Mouse (Mus musculus) large intestine, adult 2 months (tissue): ENCODE measurements around the gene Palm3. TPM values are rescaled to one million over a fixed set of nuclear protein-coding genes. Genes with fewer than 3 reads are reported as not detected.
A peak's percentile ranks its signal among the peaks of the same experiment; 100 is the strongest.
"Not testable (repeated sequence)": the region's sequence is repeated elsewhere in the genome, so short reads cannot be mapped to it uniquely, and the experiment has no call there.

Experiments used
- DNase-seq: peaks from one replicate; pipeline ENCODE4 v3.0.0-alpha.2; 2012; ENCODE audit warnings: low read depth, low spot score
- whole genome bisulfite sequencing: fragments of 180-500 bp; shearing (Covaris S2); methylation state at CpG from one replicate; pipeline ENCODE4 v1.1.7; 2018; 5-methylcytosine and 5-hydroxymethylcytosine counted together
- polyA plus RNA-seq: library from polyadenylated mRNA; depleted of rRNA; stranded (reverse); fragments of >200 nt; gene quantifications from 2 replicates; pipeline ENCODE4 v1.2.3, GENCODE M21; 2012; rRNA removed

The Palm3 gene
- 0.11 TPM in 1 of 2 replicates, not detected in the other for polyA plus RNA-seq

GRCm38 (mm10) chr8:84021096-84021495 lies at the start of gene Palm3:
Palm3 (plus strand) TSS chr8:84021471.
- 20% methylated on average over 18 of the region's 18 CpGs for WGBS
- no peak for DNase-seq

- WGBS: 77% methylated on average over 6 of the region's 6 CpGs
- no peak for DNase-seq
These were observed 49.6 kb upstream of the Palm3 start for GRCm38 (mm10) chr8:83971661-83972060.

GRCm38 (mm10) chr8:83972150-83973120 lies 48.8 kb upstream of the Palm3 start, which contains the start of gene Prkaca:
Prkaca (plus strand) TSS chr8:83972993.
- WGBS: under 1% methylated on average over 79 of the region's 94 CpGs
- peak; percentile 89 for DNase-seq

GRCm38 (mm10) chr8:83973161-83974031 lies 47.9 kb upstream of the Palm3 start:
- no peak for DNase-seq
- 6% methylated on average over 37 of the region's 37 CpGs for WGBS

GRCm38 (mm10) chr8:83974521-83974920 lies 46.8 kb upstream of the Palm3 start:
- 94% methylated on average over 4 of the region's 4 CpGs for WGBS
- DNase-seq: no peak

GRCm38 (mm10) chr8:83976101-83976630 lies 45.1 kb upstream of the Palm3 start:
- 79% methylated on average over 4 of the region's 4 CpGs for WGBS
- DNase-seq: no peak

- WGBS: 79% methylated on average over 5 of the region's 5 CpGs
- no peak for DNase-seq
These were observed 44.4 kb upstream of the Palm3 start for GRCm38 (mm10) chr8:83976779-83977350.

- DNase-seq: no peak
- WGBS: 39% methylated on average over 6 of the region's 6 CpGs
These were observed 43.6 kb upstream of the Palm3 start for GRCm38 (mm10) chr8:83977646-83978045.

GRCm38 (mm10) chr8:83978200-83978599 lies 43.1 kb upstream of the Palm3 start:
- no peak for DNase-seq
- WGBS: 83% methylated on average over 9 of the region's 9 CpGs

- WGBS: 88% methylated on average over 1 of the region's 1 CpGs
- no peak for DNase-seq
These were observed 41.0 kb upstream of the Palm3 start for GRCm38 (mm10) chr8:83980250-83980649.

GRCm38 (mm10) chr8:83980845-83981244 lies 40.4 kb upstream of the Palm3 start:
- WGBS: 69% methylated on average over 8 of the region's 8 CpGs
- DNase-seq: no peak

- WGBS: 92% methylated on average over 7 of the region's 7 CpGs
- no peak for DNase-seq
These were observed 39.7 kb upstream of the Palm3 start for GRCm38 (mm10) chr8:83981533-83981932.

GRCm38 (mm10) chr8:83982449-83982848 lies 38.8 kb upstream of the Palm3 start:
- WGBS: 86% methylated on average over 4 of the region's 4 CpGs
- DNase-seq: no peak

- not testable (repeated sequence) for DNase-seq
- WGBS: 91% methylated on average over 2 of the region's 2 CpGs
These were observed 38.0 kb upstream of the Palm3 start for GRCm38 (mm10) chr8:83983222-83983621.

- WGBS: 87% methylated on average over 7 of the region's 7 CpGs
- DNase-seq: no peak
These were observed 32.0 kb upstream of the Palm3 start for GRCm38 (mm10) chr8:83989243-83989642.

- WGBS: 96% methylated on average over 14 of the region's 14 CpGs
- DNase-seq: no peak
These were observed 31.1 kb upstream of the Palm3 start for GRCm38 (mm10) chr8:83990170-83990569.

- WGBS: 91% methylated on average over 2 of the region's 2 CpGs
- no peak for DNase-seq
These were observed 28.8 kb upstream of the Palm3 start for GRCm38 (mm10) chr8:83992488-83992887.

- no peak for DNase-seq
- 70% methylated on average over 3 of the region's 3 CpGs for WGBS
These were observed 27.2 kb upstream of the Palm3 start for GRCm38 (mm10) chr8:83994030-83994429.

GRCm38 (mm10) chr8:83995973-83996372 lies 25.3 kb upstream of the Palm3 start:
- WGBS: 45% methylated on average over 12 of the region's 12 CpGs
- no peak for DNase-seq
